Mouse (Mus musculus) ES-E14 (cell line): Measurements from ENCODE around the gene Mnat1.

Source experiments
- MAFK ChIP-seq: IDR thresholded peaks from 2 replicates; pipeline ENCODE4 v1.6.1; 2014; ENCODE audit warnings: mild to moderate bottlenecking, low read depth, low read length, inconsistent platforms; ENCODE audit not compliant: insufficient read depth
- ZC3H11A ChIP-seq: IDR thresholded peaks from 2 replicates; pipeline ENCODE4 v1.6.1; 2012; ENCODE audit warnings: low read depth, mild to moderate bottlenecking, inconsistent platforms, low read length, borderline replicate concordance
- ZNF384 ChIP-seq: IDR thresholded peaks from 2 replicates; pipeline ENCODE4 v1.6.1; 2012; ENCODE audit warnings: low read depth, low read length, inconsistent platforms

- TF ChIP-seq ZNF384 (no peak), MAFK (peak; percentile 71), ZC3H11A (no peak)
Observed at GRCm38 (mm10) chr12:73294884-73295283, 171.4 kb downstream of the Mnat1 start.
